Mouse (Mus musculus): Measurements from ENCODE around the gene Ammecr1.
A peak's percentile ranks its signal among the peaks of the same experiment; 100 is the strongest.

Gene Ammecr1

DNA sequence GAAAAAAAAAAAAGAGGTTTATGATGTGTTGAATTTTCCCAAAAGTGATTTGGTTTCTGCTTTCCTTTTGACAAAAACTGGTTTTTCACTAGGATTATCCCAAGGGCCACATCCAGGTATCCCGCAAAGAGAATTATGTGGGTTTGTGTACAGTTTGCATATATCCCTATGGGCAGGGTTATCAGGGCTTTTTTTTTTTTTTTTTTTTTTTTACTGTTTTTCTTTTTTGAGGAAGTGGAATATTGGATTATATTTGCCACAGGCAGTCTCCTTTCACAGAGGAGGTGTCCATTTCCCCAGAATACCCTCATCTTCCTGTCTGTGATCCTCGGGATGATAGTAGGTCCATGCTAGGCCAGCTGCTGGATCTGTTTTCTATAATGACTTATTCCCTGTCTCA, 137.3 kb downstream of the Ammecr1 start:
- no peak for DNase-seq (ENCODE audit: low spot score)

DNA sequence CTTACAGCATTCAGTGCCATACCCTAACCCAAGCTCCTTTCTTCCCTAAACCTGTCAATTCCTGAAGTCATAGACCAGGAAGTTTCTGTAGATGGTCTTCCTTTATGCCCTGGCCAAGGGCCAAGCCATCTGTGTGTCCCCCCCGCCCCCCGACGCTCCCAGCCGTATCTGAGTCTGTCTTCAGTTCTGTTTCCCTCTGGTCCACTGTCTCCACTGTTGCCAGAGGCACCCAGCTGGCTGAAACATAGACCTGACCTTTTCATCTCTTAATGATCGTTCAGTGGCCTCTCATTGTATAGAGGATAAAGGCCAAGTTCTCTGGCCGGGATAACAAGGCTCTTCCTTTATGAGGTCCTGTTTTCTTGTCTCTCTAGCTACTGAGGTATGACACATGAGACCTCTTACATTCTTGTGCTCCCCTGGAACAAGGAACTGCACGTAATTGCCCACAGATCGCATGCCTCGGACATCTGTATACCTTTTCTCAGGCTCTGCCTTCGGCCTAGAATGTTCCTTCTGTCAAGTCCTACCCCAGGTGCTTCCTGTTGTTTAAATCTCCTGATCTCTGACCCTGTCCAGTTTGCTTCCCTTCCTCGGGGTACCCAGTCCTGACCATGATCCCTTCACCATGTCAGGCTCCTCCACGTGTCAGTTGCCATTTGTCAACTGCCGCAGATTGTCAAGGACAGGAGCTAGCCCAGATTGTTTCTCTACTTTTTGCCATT, 138.2 kb downstream of the Ammecr1 start:
- no peak for DNase-seq (ENCODE audit: low spot score)

GRCm38 (mm10) chrX:142827644-142828043, 138.9 kb downstream of the Ammecr1 start:
- DNase-seq (ENCODE audit: low spot score) = no peak

GRCm38 (mm10) chrX:142825309-142825708, 141.2 kb downstream of the Ammecr1 start:
- DNase-seq (ENCODE audit: low spot score) = no peak

- DNase-seq (ENCODE audit: low spot score) = no peak
Observed at GRCm38 (mm10) chrX:142821846-142822245, 144.7 kb downstream of the Ammecr1 start.

GRCm38 (mm10) chrX:142821239-142821638, 145.3 kb downstream of the Ammecr1 start:
- no peak for DNase-seq (ENCODE audit: low spot score)

- DNase-seq (ENCODE audit: low spot score) = no peak
Observed at GRCm38 (mm10) chrX:142818057-142818682, 148.4 kb downstream of the Ammecr1 start.

DNA sequence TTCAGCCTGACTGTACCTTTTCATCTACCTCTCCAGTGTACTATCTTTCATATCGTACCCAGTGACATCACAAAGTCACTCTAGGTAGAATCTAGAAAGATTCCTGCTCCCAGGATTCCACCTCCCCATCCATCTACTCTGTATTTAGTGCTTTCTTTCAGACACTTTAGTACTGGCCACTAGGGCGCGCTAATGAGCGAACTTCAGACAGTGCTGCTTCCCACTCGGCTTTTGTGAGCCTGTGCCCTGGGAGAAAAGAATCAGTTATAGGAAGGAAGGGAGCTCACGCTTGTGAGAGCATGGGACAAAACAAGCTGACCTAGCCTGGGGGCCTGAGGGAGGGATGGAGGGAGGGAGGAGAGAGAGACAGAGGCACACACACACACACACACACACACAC, 153.4 kb downstream of the Ammecr1 start:
- no peak for DNase-seq (ENCODE audit: low spot score)

GRCm38 (mm10) chrX:142808411-142808810, 158.1 kb downstream of the Ammecr1 start:
- peak; percentile 36 for DNase-seq (ENCODE audit: low spot score)

DNA sequence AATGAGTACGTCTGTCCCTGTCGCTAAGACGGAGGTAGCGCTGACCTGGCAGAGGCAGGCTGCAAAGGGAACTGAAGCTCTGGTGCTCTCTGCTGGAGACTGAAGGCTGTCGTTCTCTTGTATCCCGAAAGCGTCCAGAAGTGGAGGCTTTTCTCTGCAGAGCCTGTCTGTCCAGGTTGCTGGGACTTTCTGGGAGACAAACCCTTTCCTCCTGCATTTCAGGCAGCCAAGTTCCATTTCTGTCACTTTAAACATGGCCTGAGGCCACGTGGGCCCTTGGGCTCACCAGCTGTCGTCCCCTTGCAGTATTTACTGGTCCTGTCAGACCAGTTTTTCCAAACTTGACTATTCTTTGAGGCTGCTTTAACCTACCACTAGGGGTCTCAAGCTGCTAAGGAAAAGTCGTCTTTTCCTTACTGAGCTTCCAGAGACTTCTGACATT, 159.9 kb downstream of the Ammecr1 start:
- DNase-seq (ENCODE audit: low spot score) = no peak

DNA sequence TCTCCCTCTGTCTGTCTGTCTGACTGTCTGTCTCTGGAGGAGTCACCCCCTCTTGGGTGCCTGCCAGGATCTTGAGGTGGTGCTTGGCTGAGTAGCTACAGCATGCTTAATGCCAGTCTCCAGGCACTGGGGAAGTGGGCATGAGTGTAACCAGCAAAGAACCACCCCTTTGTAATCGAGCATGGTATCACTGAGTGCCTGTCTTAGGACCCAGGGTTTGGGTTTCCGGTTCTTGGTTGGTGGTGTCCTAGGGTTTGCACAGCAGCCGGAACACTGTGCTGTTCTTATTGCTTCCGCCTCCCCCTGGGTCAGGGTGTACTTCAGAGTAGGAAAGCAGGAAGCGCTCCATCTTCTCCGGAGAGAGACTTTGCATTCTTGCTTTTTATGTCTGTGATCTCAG, 160.4 kb downstream of the Ammecr1 start:
- DNase-seq (ENCODE audit: low spot score) = no peak

DNA sequence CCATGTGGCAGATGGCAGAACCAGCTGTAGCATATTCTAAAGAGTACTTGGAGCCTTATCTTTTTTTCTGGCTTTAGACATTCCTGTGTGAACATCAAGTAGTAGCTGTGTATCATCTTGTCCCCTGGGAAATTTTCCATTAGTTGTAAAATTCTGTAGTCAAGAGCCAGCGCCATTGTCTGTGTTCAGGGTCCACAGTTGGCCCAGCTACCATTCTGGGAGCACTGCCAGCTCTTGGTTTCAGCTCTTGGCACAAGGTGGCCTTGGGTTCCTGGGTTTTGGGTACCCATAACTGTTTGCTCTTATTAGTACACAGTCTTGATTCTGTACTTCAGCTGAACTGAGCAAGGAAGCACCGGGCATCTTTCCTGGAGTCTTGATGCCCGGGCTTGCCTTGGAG, 161.9 kb downstream of the Ammecr1 start:
- DNase-seq (ENCODE audit: low spot score) = peak; percentile 14
